Mouse (Mus musculus) MEL (cell line): ENCODE results near the gene Rpa1. TPM values are rescaled to one million over a fixed set of nuclear protein-coding genes. Genes with fewer than 3 reads are reported as not detected.

Source experiments
- DNase-seq: peaks from one replicate; pipeline ENCODE4 v3.0.0; 2011; ENCODE audit warnings: low read depth, low spot score
- H3K27ac ChIP-seq: 2 replicates; pipeline ENCODE4 v1.5.1; 2012; ENCODE audit warnings: low read depth, mild to moderate bottlenecking, control low read depth, low read length, moderate library complexity; ENCODE audit not compliant: control insufficient read depth
- H3K27me3 ChIP-seq, 2 experiments: fragments of 150-350 bp in 1 of 2; sonication (generic) in 1 of 2; 2 replicates each; pipeline ENCODE4 v1.6.1; 2012; ENCODE audit warnings: low read length in 2 of 2, mild to moderate bottlenecking in 2 of 2, improper control_type of control experiment in 1 of 2, moderate library complexity in 1 of 2; ENCODE audit not compliant: insufficient read depth in 2 of 2, control insufficient read depth in 1 of 2
- H3K36me3 ChIP-seq, 2 experiments: 2 replicates each; pipeline ENCODE4 v1.6.1; 2012 to 2014; ENCODE audit warnings: low read length in 2 of 2, improper control_type of control experiment in 1 of 2, inconsistent platforms in 1 of 2, mild to moderate bottlenecking in 1 of 2; ENCODE audit not compliant: insufficient read depth in 2 of 2, control insufficient read depth in 1 of 2
- H3K4me1 ChIP-seq, 2 experiments: fragments of 150-350 bp in 1 of 2; sonication (generic) in 1 of 2; 2 replicates each; pipeline ENCODE4 v1.6.1; 2012; ENCODE audit warnings: low read length in 2 of 2, improper control_type of control experiment in 1 of 2, mild to moderate bottlenecking in 1 of 2; ENCODE audit not compliant: insufficient read depth in 2 of 2, control insufficient read depth in 1 of 2
- H3K4me3 ChIP-seq, 2 experiments: fragments of 150-350 bp in 1 of 2; sonication (generic) in 1 of 2; 2 replicates each; pipeline ENCODE4 v1.5.1; 2012; ENCODE audit warnings: low read depth in 2 of 2, low read length in 2 of 2, mild to moderate bottlenecking in 2 of 2, moderate library complexity in 2 of 2, control low read depth in 1 of 2, improper control_type of control experiment in 1 of 2; ENCODE audit not compliant: control insufficient read depth in 1 of 2, insufficient read depth in 1 of 2
- H3K79me2 ChIP-seq: 2 replicates; pipeline ENCODE4 v1.6.1; 2012; ENCODE audit warnings: mild to moderate bottlenecking, low read length, moderate library complexity; ENCODE audit not compliant: control insufficient read depth, poor library complexity, insufficient read depth
- H3K9ac ChIP-seq: 2 replicates; pipeline ENCODE4 v1.6.1; 2012; ENCODE audit warnings: low read depth, mild to moderate bottlenecking, control low read depth, low read length, moderate library complexity; ENCODE audit not compliant: control insufficient read depth, poor library complexity, severe bottlenecking
- H3K9me3 ChIP-seq: fragments of 150-350 bp; sonication (generic); replicated peaks from 2 replicates; pipeline ENCODE4 v1.6.1; 2012; ENCODE audit warnings: mild to moderate bottlenecking, low read length, improper control_type of control experiment, moderate library complexity; ENCODE audit not compliant: insufficient read depth
- BHLHE40 ChIP-seq: IDR thresholded peaks from 2 replicates; pipeline ENCODE4 v1.6.1; 2012; ENCODE audit warnings: low read depth, mild to moderate bottlenecking, inconsistent platforms, low read length, improper control_type of control experiment, borderline replicate concordance
- CHD1 ChIP-seq: IDR thresholded peaks from 2 replicates; pipeline ENCODE4 v1.6.1; 2012; ENCODE audit warnings: low read depth, mild to moderate bottlenecking, inconsistent platforms, low read length, improper control_type of control experiment
- CHD2 ChIP-seq: IDR thresholded peaks from 2 replicates; pipeline ENCODE4 v1.6.1; 2011; ENCODE audit warnings: low read length, improper control_type of control experiment
- ELF1 ChIP-seq: IDR thresholded peaks from 2 replicates; pipeline ENCODE4 v1.6.1; 2014; ENCODE audit warnings: low read depth, mild to moderate bottlenecking, inconsistent platforms, low read length, improper control_type of control experiment, moderate library complexity
- EP300 ChIP-seq, 2 experiments: IDR thresholded peaks; 2 replicates each; pipeline ENCODE4 v1.6.1; 2011; ENCODE audit warnings: improper control_type of control experiment in 2 of 2, low read length in 2 of 2, low read depth in 1 of 2, mild to moderate bottlenecking in 1 of 2
- ETS1 ChIP-seq: IDR thresholded peaks from 2 replicates; pipeline ENCODE4 v1.6.1; 2012; ENCODE audit warnings: low read depth, mild to moderate bottlenecking, inconsistent platforms, low read length, improper control_type of control experiment, moderate library complexity
- GABPA ChIP-seq: IDR thresholded peaks from 2 replicates; pipeline ENCODE4 v1.6.1; 2012; ENCODE audit warnings: low read depth, mild to moderate bottlenecking, inconsistent platforms, low read length, improper control_type of control experiment, moderate library complexity
- GATA1 ChIP-seq: IDR thresholded peaks from 2 replicates; pipeline ENCODE4 v1.6.1; 2011; ENCODE audit warnings: low read depth, low read length, improper control_type of control experiment
- HCFC1 ChIP-seq: IDR thresholded peaks from 2 replicates; pipeline ENCODE4 v1.6.1; 2012; ENCODE audit warnings: low read depth, mild to moderate bottlenecking, inconsistent platforms, low read length, improper control_type of control experiment, moderate library complexity
- JUND ChIP-seq: IDR thresholded peaks from 2 replicates; pipeline ENCODE4 v1.6.1; 2011; ENCODE audit warnings: low read depth, mild to moderate bottlenecking, improper control_type of control experiment, low read length
- KAT2A ChIP-seq: conservative IDR thresholded peaks from 2 replicates; pipeline ENCODE4 v1.6.1; 2012; ENCODE audit warnings: low read depth, low read length, improper control_type of control experiment, inconsistent platforms
- MAFK ChIP-seq: IDR thresholded peaks from 2 replicates; pipeline ENCODE4 v1.6.1; 2011; ENCODE audit warnings: low read depth, mild to moderate bottlenecking, low read length, improper control_type of control experiment, borderline replicate concordance
- MAX ChIP-seq: IDR thresholded peaks from 2 replicates; pipeline ENCODE4 v1.6.1; 2011; ENCODE audit warnings: low read length, improper control_type of control experiment
- MAZ ChIP-seq: IDR thresholded peaks from 2 replicates; pipeline ENCODE4 v1.6.1; 2012; ENCODE audit warnings: low read depth, mild to moderate bottlenecking, inconsistent platforms, low read length, improper control_type of control experiment
- MEF2A ChIP-seq: IDR thresholded peaks from 2 replicates; pipeline ENCODE4 v1.6.1; 2014; ENCODE audit warnings: low read depth, mild to moderate bottlenecking, inconsistent platforms, low read length, improper control_type of control experiment; ENCODE audit not compliant: poor library complexity, insufficient replicate concordance, severe bottlenecking; ENCODE audit errors: extremely low read depth
- MXI1 ChIP-seq: IDR thresholded peaks from 2 replicates; pipeline ENCODE4 v1.6.1; 2011; ENCODE audit warnings: mild to moderate bottlenecking, low read depth, low read length, improper control_type of control experiment
- MYB ChIP-seq: IDR thresholded peaks from 2 replicates; pipeline ENCODE4 v1.6.1; 2011; ENCODE audit warnings: mild to moderate bottlenecking, low read depth, low read length, improper control_type of control experiment
- NELFE ChIP-seq: IDR thresholded peaks from 2 replicates; pipeline ENCODE4 v1.6.1; 2011; ENCODE audit warnings: low read depth, low read length, improper control_type of control experiment
- NRF1 ChIP-seq: IDR thresholded peaks from 2 replicates; pipeline ENCODE4 v1.6.1; 2014; ENCODE audit warnings: low read depth, mild to moderate bottlenecking, inconsistent platforms, low read length, improper control_type of control experiment, moderate library complexity; ENCODE audit not compliant: poor library complexity, insufficient read depth, severe bottlenecking
- POLR2A ChIP-seq, 2 experiments: IDR thresholded peaks; 2 replicates each; pipeline ENCODE4 v1.6.1; 2011 to 2012; ENCODE audit warnings: low read length in 2 of 2, mild to moderate bottlenecking in 2 of 2, control low read depth in 1 of 2, improper control_type of control experiment in 1 of 2, low read depth in 1 of 2, moderate library complexity in 1 of 2; ENCODE audit not compliant: control insufficient read depth in 1 of 2, insufficient read depth in 1 of 2, poor library complexity in 1 of 2
- RAD21 ChIP-seq: IDR thresholded peaks from 2 replicates; pipeline ENCODE4 v1.6.1; 2011; ENCODE audit warnings: mild to moderate bottlenecking, low read depth, low read length, improper control_type of control experiment
- RCOR1 ChIP-seq: IDR thresholded peaks from 2 replicates; pipeline ENCODE4 v1.6.1; 2012; ENCODE audit warnings: low read depth, mild to moderate bottlenecking, inconsistent platforms, low read length, improper control_type of control experiment
- SIN3A ChIP-seq: IDR thresholded peaks from 2 replicates; pipeline ENCODE4 v1.6.1; 2012; ENCODE audit warnings: low read length, improper control_type of control experiment, inconsistent platforms
- SMC3 ChIP-seq: IDR thresholded peaks from 2 replicates; pipeline ENCODE4 v1.6.1; 2011; ENCODE audit warnings: low read depth, low read length, improper control_type of control experiment
- TAL1 ChIP-seq: IDR thresholded peaks from 2 replicates; pipeline ENCODE4 v1.6.1; 2012; ENCODE audit warnings: mild to moderate bottlenecking, inconsistent platforms, low read length, moderate library complexity, mixed read lengths
- TBP ChIP-seq: IDR thresholded peaks from 2 replicates; pipeline ENCODE4 v1.8.0; 2011; ENCODE audit warnings: low read depth, low read length, improper control_type of control experiment
- TCF12 ChIP-seq: IDR thresholded peaks from 2 replicates; pipeline ENCODE4 v1.6.1; 2014; ENCODE audit warnings: low read depth, mild to moderate bottlenecking, inconsistent platforms, low read length, improper control_type of control experiment, moderate library complexity
- UBTF ChIP-seq: IDR thresholded peaks from 2 replicates; pipeline ENCODE4 v1.6.1; 2012; ENCODE audit warnings: low read depth, mild to moderate bottlenecking, inconsistent platforms, low read length, improper control_type of control experiment, moderate library complexity, borderline replicate concordance; ENCODE audit not compliant: insufficient read depth
- USF1 ChIP-seq: IDR thresholded peaks from 2 replicates; pipeline ENCODE4 v1.6.1; 2014; ENCODE audit warnings: low read depth, mild to moderate bottlenecking, inconsistent platforms, low read length, improper control_type of control experiment, moderate library complexity
- USF2 ChIP-seq, 2 experiments: IDR thresholded peaks; 2 replicates each; pipeline ENCODE4 v1.6.1; 2011 to 2012; ENCODE audit warnings: improper control_type of control experiment in 2 of 2, low read length in 2 of 2, borderline replicate concordance in 1 of 2, inconsistent platforms in 1 of 2, low read depth in 1 of 2, mild to moderate bottlenecking in 1 of 2; ENCODE audit not compliant: insufficient read depth in 1 of 2
- ZC3H11A ChIP-seq: IDR thresholded peaks from 2 replicates; pipeline ENCODE4 v1.6.1; 2012; ENCODE audit warnings: low read depth, mild to moderate bottlenecking, inconsistent platforms, low read length, improper control_type of control experiment
- ZKSCAN1 ChIP-seq: IDR thresholded peaks from 2 replicates; pipeline ENCODE4 v1.6.1; 2012; ENCODE audit warnings: low read depth, mild to moderate bottlenecking, inconsistent platforms, low read length, improper control_type of control experiment, moderate library complexity
- ZNF384 ChIP-seq: IDR thresholded peaks from 2 replicates; pipeline ENCODE4 v1.6.1; 2012; ENCODE audit warnings: low read depth, mild to moderate bottlenecking, inconsistent platforms, low read length, improper control_type of control experiment
- polyA plus RNA-seq, 2 experiments: library from polyadenylated mRNA; stranded (reverse) in 1 of 2; unstranded in 1 of 2; fragments of >175 nt in 1 of 2; fragments of >200 nt in 1 of 2; gene quantifications; 2 replicates each; pipeline versions ENCODE4 v1.2.1 to v1.2.4; 2012; ENCODE audit warnings: low replicate concordance in 2 of 2, low read depth in 1 of 2; ENCODE audit not compliant: insufficient read length in 2 of 2, insufficient read depth in 1 of 2, missing spikeins in 1 of 2
- total RNA-seq: library from RNA; depleted of rRNA; stranded (reverse); fragments of 300-350 nt; gene quantifications from 2 replicates; pipeline ENCODE4 v1.2.3, GENCODE M21; 2012

The Rpa1 gene
- total and polyA plus RNA-seq, 3 experiments: 179 to 481 (median 242) TPM

DNA sequence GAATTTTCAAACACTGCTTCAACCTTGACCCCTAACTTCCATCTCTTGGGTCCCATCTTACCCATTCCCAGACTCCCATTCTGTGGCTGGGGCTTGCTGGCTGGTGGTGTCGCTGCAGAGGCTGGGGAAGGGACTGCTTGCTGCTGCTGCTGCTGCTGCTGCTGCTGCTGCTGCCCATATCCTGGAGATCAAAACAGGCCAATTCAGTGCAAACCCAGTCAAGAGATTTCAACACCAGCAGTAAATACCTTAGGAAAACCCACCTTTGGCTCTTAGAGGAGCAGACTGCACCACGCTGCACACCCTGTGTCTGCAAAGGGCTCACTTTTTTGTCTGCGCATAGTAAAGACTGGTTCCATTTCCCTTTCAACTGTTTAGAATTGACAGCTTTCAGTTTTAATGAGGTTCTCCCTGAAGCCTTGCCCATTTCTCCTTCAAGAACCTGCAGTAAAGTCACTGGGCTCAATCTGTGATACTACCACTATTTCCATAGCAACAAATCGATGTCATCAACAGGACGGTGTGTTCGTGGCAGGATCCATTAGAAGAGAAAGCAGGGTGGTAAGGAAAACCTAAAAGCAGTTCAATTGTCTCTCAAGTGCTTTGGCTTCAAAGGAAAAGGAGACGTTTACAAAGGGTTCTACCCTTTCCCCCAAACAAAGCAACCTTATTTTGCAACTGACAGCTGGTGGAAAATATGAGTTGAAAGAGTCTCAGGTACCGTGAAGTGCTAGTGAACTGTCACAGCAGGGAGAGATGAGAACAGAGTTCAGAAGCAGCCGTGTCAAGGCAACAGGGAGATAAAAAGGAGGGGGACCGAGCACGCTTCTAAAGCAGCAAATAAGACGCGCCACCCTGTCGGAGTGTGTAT lies 29.5 kb downstream of the Rpa1 start (continued):
- TF ChIP-seq TCF12: no peak

- H3K36me3 ChIP-seq: peaks cover 25 to 30% of the 10 kb centered on the region in 2 experiments
- H3K9ac ChIP-seq: no peak overlapping the region
- peak overlapping the region; percentile 85 for H3K27ac ChIP-seq
- peaks cover 11 to 22% of the 10 kb centered on the region in 2 experiments for H3K4me1 ChIP-seq
- no peaks in the 10 kb centered on the region for H3K27me3 ChIP-seq
- peak; percentile 98 for DNase-seq
- H3K4me3 ChIP-seq: peak overlapping the region; percentile 27 to 33
- no peaks in the 10 kb centered on the region for H3K79me2 ChIP-seq
- H3K9me3 ChIP-seq: no peaks in the 10 kb centered on the region
- peak; percentile 99 for TF ChIP-seq GATA1
- TF ChIP-seq NELFE: no peak; the same call in 1 of the 2 replicates
- no peak for TF ChIP-seq NRF1
- TF ChIP-seq ZKSCAN1: no peak
- TF ChIP-seq KAT2A: peak; percentile 47
- TF ChIP-seq USF2 (IDR thresholded peaks at IDR 0.05; ENCODE audit: borderline replicate concordance in 1 of 2, insufficient read depth in 1 of 2, low read depth in 1 of 2, low read length in 2 of 2): no peak
- TF ChIP-seq JUND: peak; percentile 50; the same call in 1 of the 2 replicates
- peak; percentile 0; the same call in 1 of the 2 replicates for TF ChIP-seq USF1
- TF ChIP-seq MAFK: peak; percentile 93
- no peak for TF ChIP-seq ZC3H11A
- peak; percentile 61 for TF ChIP-seq HCFC1
- peak; percentile 89; the same call in 1 of the 2 replicates for TF ChIP-seq GABPA
- no peak for TF ChIP-seq CHD1
- no peak for TF ChIP-seq ZNF384
- TF ChIP-seq ETS1: peak; percentile 99
- TF ChIP-seq ELF1: peak; percentile 42; the same call in 1 of the 2 replicates
- peak; percentile 89 for TF ChIP-seq MAX
- TF ChIP-seq MYB: peak; percentile 66; the same call in 1 of the 2 replicates
- peak; percentile 72; the same call in 1 of the 2 replicates for TF ChIP-seq MAZ
- peak; percentile 98 for TF ChIP-seq MXI1
- peak; percentile 99 for TF ChIP-seq SIN3A
- peak; percentile 65; the same call in 1 of the 2 replicates for TF ChIP-seq TBP
- TF ChIP-seq EP300 (IDR thresholded peaks at IDR 0.05; ENCODE audit: low read depth in 1 of 2, low read length in 2 of 2): peak; percentile 99
- TF ChIP-seq UBTF: no peak
- no peak for TF ChIP-seq CHD2
- no peak for TF ChIP-seq SMC3
- peak; percentile 98 for TF ChIP-seq TAL1
- peak; percentile 90 for TF ChIP-seq BHLHE40
- no peak; a peak in 1 of 4 replicates for TF ChIP-seq POLR2A (IDR thresholded peaks at IDR 0.05; ENCODE audit: control insufficient read depth in 1 of 2, insufficient read depth in 1 of 2, low read depth in 1 of 2, low read length in 2 of 2, poor library complexity in 1 of 2)
- TF ChIP-seq RCOR1: peak; percentile 93
- TF ChIP-seq RAD21: no peak
- TF ChIP-seq MEF2A: 0 out of 2 replicates have a peak, but pooled peaks have one; percentile 64
Measured at GRCm38 (mm10) chr11:75313834-75314233, 34.3 kb downstream of the Rpa1 start.
